Mouse (Mus musculus) small intestine, adult 2 months (tissue): Measurements from ENCODE around the gene Spata16. TPM values are rescaled to one million over a fixed set of nuclear protein-coding genes. Genes with fewer than 3 reads are reported as not detected.

ENCODE experiments used
- H3K27ac ChIP-seq: fragments of 200-500 bp; 2 replicates; pipeline ENCODE4 v1.5.1; 2012; ENCODE audit warnings: low read depth, low read length, control low read depth, inconsistent platforms; ENCODE audit not compliant: insufficient read depth
- H3K27me3 ChIP-seq: fragments of 200-500 bp; 2 replicates; pipeline ENCODE4 v1.6.1; 2012; ENCODE audit warnings: mild to moderate bottlenecking, moderate library complexity, low read length, inconsistent platforms; ENCODE audit not compliant: control insufficient read depth, insufficient read depth
- H3K36me3 ChIP-seq: fragments of 200-500 bp; 2 replicates; pipeline ENCODE4 v1.6.1; 2012; ENCODE audit warnings: mild to moderate bottlenecking, low read length, control low read depth, inconsistent platforms; ENCODE audit not compliant: control insufficient read depth, insufficient read depth
- H3K4me1 ChIP-seq: fragments of 200-500 bp; 2 replicates; pipeline ENCODE4 v1.6.1; 2012; ENCODE audit warnings: low read length, inconsistent platforms, mixed read lengths; ENCODE audit not compliant: control insufficient read depth, insufficient read depth, insufficient read length
- H3K4me3 ChIP-seq: fragments of 200-500 bp; 2 replicates; pipeline ENCODE4 v1.5.1; 2012; ENCODE audit warnings: low read depth, mild to moderate bottlenecking, control low read depth, inconsistent platforms, low read length, moderate library complexity
- CTCF ChIP-seq: fragments of 200-500 bp; IDR thresholded peaks from 2 replicates; pipeline ENCODE4 v1.5.1; 2012; ENCODE audit warnings: low read depth, mild to moderate bottlenecking, control low read depth, inconsistent platforms, low read length, moderate library complexity, mixed read lengths; ENCODE audit not compliant: insufficient replicate concordance, insufficient read length; ENCODE audit errors: extremely low read depth
- POLR2A ChIP-seq: fragments of 200-500 bp; IDR thresholded peaks from 2 replicates; pipeline ENCODE4 v1.6.1; 2012; ENCODE audit warnings: low read depth, mild to moderate bottlenecking, control low read depth, inconsistent platforms, low read length, moderate library complexity
- WGBS: fragments of 180-500 bp; shearing (Covaris S2); methylation state at CpG from one replicate; pipeline ENCODE4 v1.1.7; 2018; 5-methylcytosine and 5-hydroxymethylcytosine counted together
- polyA plus RNA-seq: library from polyadenylated mRNA; depleted of rRNA; stranded (reverse); fragments of >200 nt; gene quantifications from 2 replicates; pipeline ENCODE4 v1.2.3, GENCODE M21; 2012

Spata16 gene
- polyA plus RNA-seq, 1 experiment: not detected

DNA sequence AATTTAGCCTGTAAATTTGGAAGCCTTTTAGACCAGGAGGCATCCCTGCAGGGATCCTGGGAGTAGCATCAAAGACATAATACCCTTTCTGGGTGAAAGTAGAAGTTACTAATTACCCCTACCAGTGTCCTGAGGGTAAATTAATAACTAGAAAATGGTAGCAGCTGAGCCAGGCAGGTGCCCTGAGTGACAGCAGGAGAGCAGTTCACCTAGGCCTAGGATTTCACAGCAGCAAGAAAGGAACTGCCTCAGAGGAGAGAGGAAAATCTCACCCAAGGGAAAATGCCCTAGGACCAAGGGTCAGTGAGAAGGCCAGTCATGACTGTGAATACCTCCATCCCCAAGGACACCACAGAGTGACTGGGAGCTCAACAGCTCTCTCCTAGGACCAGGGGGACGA is 333.9 kb downstream of the Spata16 start:
- Histone ChIP-seq H3K27ac (no peak overlapping the region), H3K4me3 (no peak overlapping the region), H3K4me1 (no peaks in the 10 kb centered on the region), H3K36me3 (no peaks in the 10 kb centered on the region), H3K27me3 (no peaks in the 10 kb centered on the region)
- TF ChIP-seq CTCF (no peak), POLR2A (no peak)
- WGBS: 14% methylated on average over 1 of the region's 1 CpGs

DNA sequence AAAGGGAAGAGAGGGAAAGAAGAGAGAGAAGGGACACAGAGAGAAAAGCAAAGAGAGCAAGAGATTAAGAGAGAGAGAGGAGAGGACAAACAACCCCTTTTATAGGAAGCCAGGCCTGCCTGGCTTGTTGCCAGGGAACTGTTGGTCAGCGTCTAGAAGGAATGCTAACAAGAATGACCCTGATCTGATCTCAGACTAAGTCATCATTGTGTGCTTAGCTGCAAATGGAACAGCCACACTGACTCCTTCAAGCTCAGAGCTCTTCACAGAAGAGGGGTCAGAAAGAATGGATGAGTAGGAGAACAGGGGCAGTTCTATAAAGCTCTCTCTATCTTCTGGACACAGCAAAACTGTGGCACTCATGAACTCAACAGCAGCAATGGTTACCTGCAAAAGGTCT is 334.7 kb downstream of the Spata16 start:
- TF ChIP-seq CTCF: no peak
- TF ChIP-seq POLR2A: no peak
- Histone ChIP-seq H3K27ac (no peak overlapping the region), H3K4me3 (no peak overlapping the region), H3K4me1 (no peaks in the 10 kb centered on the region), H3K36me3 (no peaks in the 10 kb centered on the region), H3K27me3 (no peaks in the 10 kb centered on the region)
- WGBS: 5% methylated on average over 1 of the region's 1 CpGs

DNA sequence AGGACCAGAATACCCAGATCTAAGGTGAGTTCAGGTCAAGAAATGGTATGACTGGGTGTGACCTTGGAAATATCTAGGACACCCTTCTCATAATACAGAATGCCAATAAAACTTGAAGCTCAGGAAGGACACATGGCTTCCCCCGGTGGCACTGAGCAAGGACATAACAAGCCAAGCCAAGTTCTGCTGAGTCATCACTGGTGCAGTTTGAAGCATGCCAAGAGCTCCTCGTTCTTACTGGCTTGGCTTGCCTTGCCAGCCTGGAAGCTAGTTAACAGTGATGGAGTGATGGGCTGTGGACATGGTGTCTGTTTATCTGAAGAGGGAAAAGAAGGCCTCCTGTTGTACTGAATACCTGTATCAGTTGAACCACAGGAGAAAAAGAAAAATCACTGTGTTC is 342.2 kb downstream of the Spata16 start:
- TF ChIP-seq POLR2A: no peak
- TF ChIP-seq CTCF: no peak
- Histone ChIP-seq H3K4me1 (no peaks in the 10 kb centered on the region), H3K4me3 (no peak overlapping the region), H3K27ac (no peak overlapping the region), H3K27me3 (no peaks in the 10 kb centered on the region), H3K36me3 (no peaks in the 10 kb centered on the region)
- 61% methylated on average over 2 of the region's 2 CpGs for whole genome bisulfite sequencing

DNA sequence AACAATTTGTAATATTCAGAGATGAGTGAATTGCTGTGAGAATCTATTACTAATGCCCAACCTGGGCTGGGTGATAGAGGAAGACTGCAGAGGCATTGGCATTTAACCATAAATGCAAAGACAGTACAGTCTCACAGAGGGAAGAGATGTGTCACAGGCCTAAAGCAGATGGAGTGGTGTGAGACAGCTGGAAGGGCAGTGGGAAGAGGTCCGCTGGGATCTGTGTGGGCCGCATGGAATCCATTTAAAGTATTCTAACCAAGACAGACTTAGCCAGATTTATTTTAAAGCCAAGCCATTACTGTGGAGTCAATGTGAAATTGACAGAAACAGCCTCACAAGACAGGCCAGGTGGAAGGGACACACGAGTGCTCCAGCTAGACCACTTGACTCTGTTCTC is 343.0 kb downstream of the Spata16 start:
- no peaks in the 10 kb centered on the region for H3K4me1 ChIP-seq
- no peaks in the 10 kb centered on the region for H3K36me3 ChIP-seq
- 80% methylated on average over 3 of the region's 3 CpGs for WGBS
- no peak overlapping the region for H3K4me3 ChIP-seq
- no peaks in the 10 kb centered on the region for H3K27me3 ChIP-seq
- H3K27ac ChIP-seq: no peak overlapping the region
- TF ChIP-seq POLR2A: no peak
- TF ChIP-seq CTCF: no peak

DNA sequence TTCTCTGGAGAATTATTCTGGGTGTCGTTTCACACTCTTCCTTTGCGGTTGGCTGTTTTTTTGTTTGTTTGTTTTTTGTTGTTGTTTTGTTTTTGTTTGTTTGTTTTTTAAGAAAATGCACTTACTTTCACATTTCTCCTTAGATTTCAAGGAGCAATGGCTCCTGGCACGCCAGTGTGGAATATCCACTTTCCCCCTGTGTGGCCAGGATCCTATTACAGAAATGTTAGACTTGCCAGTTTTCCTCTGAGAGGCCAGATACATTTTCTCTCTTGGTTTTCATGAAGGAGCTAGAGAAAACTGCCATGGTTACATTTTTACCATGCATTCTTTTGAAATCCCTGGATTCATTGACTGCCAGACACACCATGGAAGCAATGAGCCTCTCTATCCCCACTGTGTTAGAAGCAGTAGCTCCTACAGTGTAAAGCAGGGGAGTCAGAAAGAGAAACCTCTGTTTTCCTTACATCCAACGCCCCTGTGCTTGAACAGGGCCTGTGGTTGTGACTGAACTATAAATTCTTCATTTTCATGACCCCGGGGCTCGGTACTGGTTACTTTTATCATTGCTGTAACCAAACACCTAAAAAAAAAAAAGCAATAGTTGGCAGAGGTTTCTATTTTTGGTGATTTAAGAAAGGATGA is 344.7 kb downstream of the Spata16 start:
- no peak overlapping the region for H3K27ac ChIP-seq
- H3K36me3 ChIP-seq: no peaks in the 10 kb centered on the region
- H3K4me3 ChIP-seq: no peak overlapping the region
- H3K27me3 ChIP-seq: no peaks in the 10 kb centered on the region
- H3K4me1 ChIP-seq: no peaks in the 10 kb centered on the region
- 82% methylated on average over 6 of the region's 6 CpGs for WGBS
- TF ChIP-seq POLR2A (no peak), CTCF (no peak)

DNA sequence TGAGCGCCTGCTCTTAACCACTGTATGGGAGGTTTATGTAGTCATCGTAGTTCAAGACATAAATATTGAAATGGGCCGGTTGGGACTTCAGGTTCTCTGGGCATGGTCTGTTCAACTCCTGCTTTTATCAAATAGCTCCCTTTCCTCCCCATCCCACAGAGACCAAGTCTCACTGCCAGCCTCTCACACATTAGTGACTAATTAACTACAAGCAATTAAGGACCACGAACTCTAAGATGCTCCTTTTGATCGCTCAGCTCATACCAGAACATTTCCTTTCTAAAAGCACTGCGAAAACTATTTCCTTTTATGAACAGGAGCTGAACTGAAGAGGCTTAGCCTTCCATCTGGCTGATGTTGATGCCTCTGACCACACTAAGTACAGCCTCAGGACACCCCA is 346.3 kb downstream of the Spata16 start:
- no peaks in the 10 kb centered on the region for H3K27me3 ChIP-seq
- H3K4me3 ChIP-seq: no peak overlapping the region
- H3K4me1 ChIP-seq: no peaks in the 10 kb centered on the region
- 78% methylated on average over 6 of the region's 6 CpGs for WGBS
- TF ChIP-seq POLR2A: no peak
- H3K27ac ChIP-seq: no peak overlapping the region
- H3K36me3 ChIP-seq: no peaks in the 10 kb centered on the region

DNA sequence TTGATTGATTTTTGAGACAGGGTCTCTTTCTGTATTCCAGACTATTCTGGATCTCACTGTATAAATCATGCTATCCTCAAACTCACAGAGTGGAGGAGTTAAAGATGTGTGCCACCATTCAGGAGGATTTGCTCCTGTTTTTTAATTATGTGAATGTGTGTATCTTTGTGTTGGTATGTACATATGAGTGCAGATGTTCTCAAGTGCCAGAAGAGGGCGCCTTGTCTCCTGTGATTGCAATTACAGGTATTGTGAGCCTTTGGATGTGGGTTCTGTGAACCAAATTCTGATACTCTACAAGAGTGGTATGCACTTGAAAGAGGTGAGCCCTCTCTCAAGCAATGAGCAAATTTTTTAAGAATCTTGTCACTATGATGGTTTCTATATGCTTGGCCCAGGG is 369.4 kb downstream of the Spata16 start:
- 45% methylated on average over 1 of the region's 1 CpGs for WGBS
- TF ChIP-seq POLR2A (no peak), CTCF (no peak)
- H3K4me3 ChIP-seq: no peak overlapping the region

DNA sequence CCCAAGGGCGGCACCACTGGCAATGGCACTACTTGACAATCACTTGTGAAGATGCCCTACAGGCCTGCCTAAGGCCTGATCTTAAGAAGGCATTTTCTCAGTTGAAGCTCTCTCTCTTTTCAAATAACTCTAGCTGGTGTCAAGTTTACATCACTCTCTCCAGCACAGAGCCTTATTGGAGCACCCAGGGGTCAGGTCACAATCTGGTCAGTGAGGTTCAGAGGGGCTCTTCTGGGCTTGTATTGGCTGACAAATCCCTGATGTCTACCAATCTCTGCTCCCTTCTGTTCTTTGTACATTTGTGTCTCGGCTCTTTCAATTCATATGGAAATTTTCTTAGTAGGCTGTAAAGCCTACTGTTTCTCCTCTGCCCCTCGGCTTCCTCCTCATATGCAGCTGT is 390.5 kb downstream of the Spata16 start:
- no peaks in the 10 kb centered on the region for H3K36me3 ChIP-seq
- TF ChIP-seq CTCF: no peak
- TF ChIP-seq POLR2A: no peak
- 87% methylated on average over 3 of the region's 3 CpGs for WGBS
- H3K27ac ChIP-seq: no peak overlapping the region
- no peaks in the 10 kb centered on the region for H3K27me3 ChIP-seq
- H3K4me1 ChIP-seq: no peaks in the 10 kb centered on the region
- no peak overlapping the region for H3K4me3 ChIP-seq

More for the DNA sequence above, 369.4 kb downstream of the Spata16 start:
- Histone ChIP-seq H3K4me1 (no peaks in the 10 kb centered on the region), H3K36me3 (no peaks in the 10 kb centered on the region), H3K27ac (no peak overlapping the region), H3K27me3 (no peaks in the 10 kb centered on the region)
